Mouse (Mus musculus): ENCODE results near the gene Ell. TPM values are rescaled to one million over a fixed set of nuclear protein-coding genes. Genes with fewer than 3 reads are reported as not detected.

The Ell gene
- polyA plus RNA-seq, 1 experiment from 2014 or later: 13.5 TPM

- no peak for DNase-seq (ENCODE audit: low spot score)
Observed at GRCm38 (mm10) chr8:70597417-70598272, 58.4 kb downstream of the Ell start.

- no peak for DNase-seq (ENCODE audit: low spot score)
Observed at GRCm38 (mm10) chr8:70598283-70598682, 59.0 kb downstream of the Ell start.

- DNase-seq (ENCODE audit: low spot score): no peak
Observed at GRCm38 (mm10) chr8:70598722-70599121, 59.5 kb downstream of the Ell start.

GRCm38 (mm10) chr8:70599507-70600290 is 60.4 kb downstream of the Ell start:
- DNase-seq (ENCODE audit: low spot score): no peak

GRCm38 (mm10) chr8:70600473-70601270 is 61.4 kb downstream of the Ell start:
- DNase-seq (ENCODE audit: low spot score): no peak

- DNase-seq (ENCODE audit: low spot score): peak; percentile 75
Observed at GRCm38 (mm10) chr8:70601271-70601649, 62.0 kb downstream of the Ell start.

GRCm38 (mm10) chr8:70602139-70602811 is 63.0 kb downstream of the Ell start:
- no peak for DNase-seq (ENCODE audit: low spot score)

GRCm38 (mm10) chr8:70604558-70604957 is 65.3 kb downstream of the Ell start:
- DNase-seq (ENCODE audit: low spot score): no peak

- DNase-seq (ENCODE audit: low spot score): no peak
Observed at GRCm38 (mm10) chr8:70605871-70606779, 66.9 kb downstream of the Ell start.

- DNase-seq (ENCODE audit: low spot score): no peak
Observed at GRCm38 (mm10) chr8:70606780-70607602, 67.7 kb downstream of the Ell start.

GRCm38 (mm10) chr8:70607603-70607897 is 68.3 kb downstream of the Ell start:
- no peak for DNase-seq (ENCODE audit: low spot score)

- peak; percentile 78 for DNase-seq (ENCODE audit: low spot score)
Observed at GRCm38 (mm10) chr8:70607898-70608748, 68.9 kb downstream of the Ell start.

GRCm38 (mm10) chr8:70608749-70609367 is 69.6 kb downstream of the Ell start, which contains the start of gene Ssbp4:
Gene Ssbp4 (minus strand): TSS chr8:70608872.
- no peak for DNase-seq (ENCODE audit: low spot score)

- DNase-seq (ENCODE audit: low spot score): peak; percentile 90
Observed at GRCm38 (mm10) chr8:70609368-70609848, 70.2 kb downstream of the Ell start.

GRCm38 (mm10) chr8:70609849-70610795 is 70.9 kb downstream of the Ell start:
- DNase-seq (ENCODE audit: low spot score): peak; percentile 81

Data from thymus, postnatal 0 days (tissue).